ENCODE assay signal across 8 mouse cellular contexts in genomic region chr4:136142267-136143192, GRCm38 (mm10). TPM values are rescaled to one million over a fixed set of nuclear protein-coding genes. Genes with fewer than 3 reads are reported as not detected.
DNase-seq lines count a peak whose midpoint lies in the region; ATAC-seq and TF ChIP-seq lines count a peak whose summit lies in the region.

No protein-coding gene starts in this region.

- 12% methylated on average over 17 of the region's 17 CpGs for WGBS in embryonic facial prominence, embryonic 10.5 days
- WGBS in hindbrain, embryonic 11.5 days, result 14% methylated on average over 17 of the region's 17 CpGs
- 25% methylated on average over 17 of the region's 17 CpGs for WGBS in liver, embryonic 14.5 days (ENCODE audit: insufficient replicate concordance)

- H3K4me2 ChIP-seq in hindbrain, embryonic 11.5 days (replicated peaks; ENCODE audit: low read depth, low read length), result peak overlapping the region; percentile 80
- peak overlapping the region; percentile 28 for H3K4me2 ChIP-seq in liver, embryonic 14.5 days (ENCODE audit: low read depth)

- no peak for TF ChIP-seq CTCF in liver, embryonic 14.5 days (IDR thresholded peaks at IDR 0.05; ENCODE audit: low read depth)

- peak overlapping the region; percentile 82 for H3K4me3 ChIP-seq in embryonic facial prominence, embryonic 10.5 days
- peak overlapping the region; percentile 79 for H3K4me3 ChIP-seq in hindbrain, embryonic 11.5 days (ENCODE audit: low read depth, low read length)
- H3K4me3 ChIP-seq in liver, embryonic 14.5 days (ENCODE audit: insufficient read depth in 1 of 2, low read depth in 2 of 2, low read length in 2 of 2), result no peak overlapping the region

- H3K27ac ChIP-seq in embryonic facial prominence, embryonic 10.5 days (replicated peaks), result peak overlapping the region; percentile 94
- H3K27ac ChIP-seq in hindbrain, embryonic 11.5 days (ENCODE audit: low read depth, low read length), result peak overlapping the region; percentile 94
- H3K27ac ChIP-seq in liver, embryonic 14.5 days, result no peak overlapping the region

- peak overlapping the region; percentile 45 for H3K9ac ChIP-seq in hindbrain, embryonic 11.5 days (ENCODE audit: low read depth, low read length)
- no peak overlapping the region for H3K9ac ChIP-seq in liver, embryonic 14.5 days (replicated peaks)

- H3K27me3 ChIP-seq in embryonic facial prominence, embryonic 10.5 days (replicated peaks; ENCODE audit: low read depth, poor library complexity, severe bottlenecking), result 0 out of 2 replicates have a peak, but pooled peaks cover 5% of the 10 kb centered on the region
- H3K27me3 ChIP-seq in hindbrain, embryonic 11.5 days (ENCODE audit: control insufficient read depth, insufficient read depth, low read length), result no peaks in the 10 kb centered on the region; the same call in 1 of the 2 replicates
- peaks cover 87% of the 10 kb centered on the region for H3K27me3 ChIP-seq in liver, embryonic 14.5 days (ENCODE audit: control insufficient read depth, insufficient read depth, low read length)

- peaks cover 13% of the 10 kb centered on the region for H3K36me3 ChIP-seq in embryonic facial prominence, embryonic 10.5 days (replicated peaks)
- H3K36me3 ChIP-seq in hindbrain, embryonic 11.5 days (ENCODE audit: control insufficient read depth, insufficient read depth, low read length), result no peaks in the 10 kb centered on the region
- H3K36me3 ChIP-seq in liver, embryonic 14.5 days (replicated peaks; ENCODE audit: control insufficient read depth, insufficient read depth, low read depth), result no peaks in the 10 kb centered on the region

- peaks cover 91% of the 10 kb centered on the region for H3K4me1 ChIP-seq in embryonic facial prominence, embryonic 10.5 days
- peaks cover 31% of the 10 kb centered on the region; the same call in 1 of the 2 replicates for H3K4me1 ChIP-seq in hindbrain, embryonic 11.5 days (replicated peaks; ENCODE audit: control insufficient read depth, insufficient read depth, low read length)
- H3K4me1 ChIP-seq in liver, embryonic 14.5 days (replicated peaks; ENCODE audit: control insufficient read depth in 2 of 2, insufficient read depth in 2 of 2, low read length in 1 of 2), result peaks cover 4 to 25% of the 10 kb centered on the region in 2 experiments; a peak in 3 of 4 replicates

- peak; percentile 51 for DNase-seq in 3T3-L1 (ENCODE audit: low read depth, low spot score)
- DNase-seq in embryonic facial prominence, embryonic 10.5 days (ENCODE audit: low spot score), result peak; percentile 67
- DNase-seq in hindbrain, embryonic 11.5 days (ENCODE audit: low spot score), result peak; percentile 39
- no peak for DNase-seq in liver, embryonic 14.5 days (ENCODE audit: low read depth in 3 of 3, low spot score in 3 of 3)
- DNase-seq in retina, postnatal 1 day, result peak; percentile 42
- DNase-seq in frontal cortex, postnatal 36 days (ENCODE audit: low spot score in 2 of 2), result no peak
- DNase-seq in frontal cortex, adult 2 months (ENCODE audit: extremely low spot score in 1 of 2, low spot score in 1 of 2), result no peak
- no peak for DNase-seq in gastrocnemius, postnatal 4 days (ENCODE audit: low spot score in 2 of 2)

- no peak for TF ChIP-seq EP300 in liver, embryonic 14.5 days (IDR thresholded peaks at IDR 0.05; ENCODE audit: low read depth)

- no peak for ATAC-seq in hindbrain, embryonic 11.5 days (ENCODE audit: low FRiP score)
- no peak for ATAC-seq in liver, embryonic 14.5 days (ENCODE audit: insufficient read depth)

- H3K9me3 ChIP-seq in embryonic facial prominence, embryonic 10.5 days, result no peaks in the 10 kb centered on the region
- H3K9me3 ChIP-seq in hindbrain, embryonic 11.5 days (ENCODE audit: control insufficient read depth, low read length), result no peaks in the 10 kb centered on the region
- no peaks in the 10 kb centered on the region for H3K9me3 ChIP-seq in liver, embryonic 14.5 days (ENCODE audit: control insufficient read depth, low read length)

RNA-seq across cellular contexts. Expression of gene Id3, which starts 0.8 kb away (rescaled TPM):
- polyA plus RNA-seq in embryonic facial prominence, embryonic 10.5 days (2016; fragmentation: Nextera tagmentation; extraction: Ambion mirVana), result 593 and 611 TPM in 2 replicates
- polyA plus RNA-seq in hindbrain, embryonic 11.5 days (2014; fragmentation: Nextera tagmentation; extraction: Ambion mirVana), result 453 and 482 TPM in 2 replicates
- polyA plus RNA-seq in liver, embryonic 14.5 days (2012; rRNA removed), result 23.0 and 29.8 TPM in 2 replicates
- 33.2 and 33.8 TPM in 2 replicates for polyA plus RNA-seq in liver, embryonic 14.5 days (2014; fragmentation: Nextera tagmentation; extraction: Ambion mirVana)
- polyA plus RNA-seq in frontal cortex, adult 2 months (2012; rRNA removed), result 90.0 and 90.1 TPM in 2 replicates
- total RNA-seq in gastrocnemius, postnatal 4 days (2021), result 10 to 100 TPM; 51.3 to 59.3 TPM

RNA-seq across cellular contexts. Expression of gene E2f2, which starts 29.7 kb away (rescaled TPM):
- 6.2 TPM in 2 replicates for polyA plus RNA-seq in embryonic facial prominence, embryonic 10.5 days (2016; fragmentation: Nextera tagmentation; extraction: Ambion mirVana)
- polyA plus RNA-seq in hindbrain, embryonic 11.5 days (2014; fragmentation: Nextera tagmentation; extraction: Ambion mirVana), result 5.5 and 6.2 TPM in 2 replicates
- 38.4 and 40.5 TPM in 2 replicates for polyA plus RNA-seq in liver, embryonic 14.5 days (2012; rRNA removed)
- 50.3 and 53.4 TPM in 2 replicates for polyA plus RNA-seq in liver, embryonic 14.5 days (2014; fragmentation: Nextera tagmentation; extraction: Ambion mirVana)
- 0.25 and 0.34 TPM in 2 replicates for polyA plus RNA-seq in frontal cortex, adult 2 months (2012; rRNA removed)
- total RNA-seq in gastrocnemius, postnatal 4 days (2021), result 10 to 100 TPM; 18.4 to 19.4 TPM

Comparison
In these comparisons a context has a peak if more than half of its experiments do, and no peak if none do; other contexts are left out.
1. DNase-seq: peak in 3T3-L1 (single experiment), embryonic facial prominence, embryonic 10.5 days (single experiment), hindbrain, embryonic 11.5 days (single experiment) and retina, postnatal 1 day (single experiment); none in liver, embryonic 14.5 days (0 of 3), frontal cortex, postnatal 36 days (0 of 2), frontal cortex, adult 2 months (0 of 2) and gastrocnemius, postnatal 4 days (0 of 2).
2. H3K4me3 ChIP-seq: peak in embryonic facial prominence, embryonic 10.5 days (single experiment) and hindbrain, embryonic 11.5 days (single experiment); none in liver, embryonic 14.5 days (0 of 2).